Mouse (Mus musculus): ENCODE data around the gene Scp2.

DNA sequence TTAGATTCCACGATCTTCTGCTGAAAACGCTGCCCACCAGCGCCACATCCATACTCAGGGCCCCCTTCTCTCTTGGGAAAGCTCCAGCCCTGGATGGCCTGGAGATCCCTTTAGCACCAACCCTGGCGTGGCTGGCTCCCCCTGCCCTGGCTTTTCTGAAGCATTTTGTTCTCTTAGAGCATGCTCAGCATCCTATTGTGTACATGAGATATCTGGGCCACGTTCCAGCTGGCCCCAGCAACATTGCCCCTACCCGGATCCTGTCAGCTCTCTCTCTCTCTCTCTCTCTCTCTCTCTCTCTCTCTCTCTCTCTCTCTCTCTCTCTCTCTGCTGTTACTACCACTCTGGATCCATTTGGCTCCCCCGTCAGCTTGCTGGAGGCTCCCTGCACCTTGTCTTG, 139.5 kb downstream of the Scp2 start:
- TF ChIP-seq POLR2A (IDR thresholded peaks at IDR 0.05; ENCODE audit: control insufficient read depth in 1 of 2, insufficient read depth in 1 of 2, low read depth in 1 of 2, low read length in 2 of 2, poor library complexity in 1 of 2), result 0 out of 4 replicates have a peak, but pooled peaks of 1 of the 2 experiments have one; percentile 24
- no peak for TF ChIP-seq CTCF (IDR thresholded peaks at IDR 0.05 in 2 of 3, conservative IDR thresholded peaks at IDR 0.05 in 1 of 3; ENCODE audit: control insufficient read depth in 1 of 3, insufficient read depth in 1 of 3, low read depth in 2 of 3, low read length in 3 of 3, poor library complexity in 1 of 3, severe bottlenecking in 1 of 3)
- TF ChIP-seq HCFC1 (IDR thresholded peaks at IDR 0.05; ENCODE audit: low read depth, low read length), result no peak
- TF ChIP-seq TAL1 (IDR thresholded peaks at IDR 0.05; ENCODE audit: low read length), result no peak
- no peak for TF ChIP-seq USF1 (IDR thresholded peaks at IDR 0.05; ENCODE audit: low read depth, low read length)
- TF ChIP-seq GATA1 (IDR thresholded peaks at IDR 0.05; ENCODE audit: low read depth, low read length), result no peak
- no peak for TF ChIP-seq SIN3A (IDR thresholded peaks at IDR 0.05; ENCODE audit: low read length)
- no peak for TF ChIP-seq ELF1 (IDR thresholded peaks at IDR 0.05; ENCODE audit: low read depth, low read length)

All from MEL (cell line).